Mouse (Mus musculus): Measurements from ENCODE around the gene Aagab.

GRCm38 (mm10) chr9:63666612-63667372 is 64.3 kb downstream of the Aagab start:
- TF ChIP-seq HCFC1 (IDR thresholded peaks at IDR 0.05; ENCODE audit: low read depth, low read length) (no peak), MAX (IDR thresholded peaks at IDR 0.05; ENCODE audit: low read length) (no peak), MAFK (IDR thresholded peaks at IDR 0.05; ENCODE audit: borderline replicate concordance, low read depth, low read length) (no peak), ELF1 (IDR thresholded peaks at IDR 0.05; ENCODE audit: low read depth, low read length) (no peak), POLR2A (IDR thresholded peaks at IDR 0.05; ENCODE audit: control insufficient read depth in 1 of 2, insufficient read depth in 1 of 2, low read depth in 1 of 2, low read length in 2 of 2, poor library complexity in 1 of 2) (no peak)
